Mouse (Mus musculus) ovary, postnatal 14 days (tissue): Measurements from ENCODE around the gene Grcc10.
A peak's percentile ranks its signal among the peaks of the same experiment; 100 is the strongest.

Experiments used
- DNase-seq: peaks from one replicate; pipeline ENCODE4 v3.0.0; 2022; ENCODE audit warnings: low spot score

The Grcc10 gene

DNA sequence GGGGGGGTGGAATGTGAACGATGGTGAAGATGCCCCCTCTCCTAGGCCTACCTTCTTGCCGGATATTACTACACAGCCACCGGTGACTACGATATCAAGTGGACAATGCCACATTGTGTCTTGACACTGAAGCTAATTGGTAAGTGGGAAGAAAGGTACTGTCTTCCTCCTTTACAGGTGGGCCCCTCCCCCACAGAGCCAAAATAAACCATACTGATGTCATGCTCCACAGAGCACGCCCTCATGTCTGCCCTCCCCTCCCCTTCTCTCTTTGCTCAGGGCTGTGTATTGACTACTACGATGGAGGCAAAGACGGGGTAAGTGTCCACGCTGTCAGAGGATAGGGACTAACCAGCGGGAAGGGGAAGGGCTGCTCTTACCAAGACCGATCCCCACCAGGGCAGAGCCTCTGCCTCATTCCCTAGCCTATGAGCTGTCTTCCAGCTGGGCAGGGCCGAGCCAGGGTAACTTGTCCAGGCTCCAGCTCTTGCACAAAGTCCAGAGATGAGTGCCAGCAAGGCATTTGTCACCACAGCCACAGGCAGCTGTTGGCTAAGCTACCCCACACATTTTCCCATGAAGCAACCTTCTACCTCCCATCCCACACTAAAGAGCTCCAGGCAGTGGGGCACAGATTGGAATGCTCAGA, 41.1 kb downstream of the Grcc10 start:
- peak; percentile 32 for DNase-seq

DNA sequence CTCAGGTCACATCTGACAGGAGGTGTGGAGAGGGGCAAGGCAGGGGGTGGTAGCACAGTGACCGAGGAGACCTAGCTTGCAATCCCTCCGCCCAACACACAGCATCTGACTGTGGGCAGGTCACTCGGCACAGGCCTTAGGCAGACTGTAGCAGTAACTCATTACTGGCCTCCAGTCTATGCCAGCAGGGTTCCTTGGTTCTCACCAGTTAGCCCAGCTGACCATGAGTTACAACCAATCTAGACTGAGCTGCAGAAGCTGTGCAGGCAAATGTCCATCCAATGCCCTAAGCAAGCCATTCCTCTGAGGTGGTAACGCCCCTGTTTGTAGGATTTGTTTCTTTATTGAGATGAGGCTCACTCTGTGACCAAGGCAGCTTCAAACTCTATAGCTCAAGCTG, 41.8 kb downstream of the Grcc10 start:
- DNase-seq = no peak

DNA sequence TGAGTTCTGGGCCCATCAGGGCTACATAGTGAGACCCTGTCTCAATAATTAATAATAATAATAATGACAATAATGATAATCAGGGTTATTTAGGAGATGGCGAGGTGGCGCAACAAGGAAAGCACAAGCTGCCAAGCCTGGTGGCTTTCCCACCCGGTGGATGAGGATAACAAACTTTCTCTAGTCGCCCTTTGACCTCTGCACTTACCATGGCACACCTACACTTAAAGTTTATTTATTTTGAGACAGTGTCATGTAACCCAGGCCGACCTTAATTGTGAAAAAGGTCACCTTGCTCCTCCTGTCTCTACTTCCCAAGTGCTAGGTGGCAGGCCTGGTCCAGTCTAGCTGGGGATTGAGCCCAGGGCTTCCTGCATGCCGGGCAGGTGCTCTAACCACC, 42.4 kb downstream of the Grcc10 start:
- DNase-seq = no peak

DNA sequence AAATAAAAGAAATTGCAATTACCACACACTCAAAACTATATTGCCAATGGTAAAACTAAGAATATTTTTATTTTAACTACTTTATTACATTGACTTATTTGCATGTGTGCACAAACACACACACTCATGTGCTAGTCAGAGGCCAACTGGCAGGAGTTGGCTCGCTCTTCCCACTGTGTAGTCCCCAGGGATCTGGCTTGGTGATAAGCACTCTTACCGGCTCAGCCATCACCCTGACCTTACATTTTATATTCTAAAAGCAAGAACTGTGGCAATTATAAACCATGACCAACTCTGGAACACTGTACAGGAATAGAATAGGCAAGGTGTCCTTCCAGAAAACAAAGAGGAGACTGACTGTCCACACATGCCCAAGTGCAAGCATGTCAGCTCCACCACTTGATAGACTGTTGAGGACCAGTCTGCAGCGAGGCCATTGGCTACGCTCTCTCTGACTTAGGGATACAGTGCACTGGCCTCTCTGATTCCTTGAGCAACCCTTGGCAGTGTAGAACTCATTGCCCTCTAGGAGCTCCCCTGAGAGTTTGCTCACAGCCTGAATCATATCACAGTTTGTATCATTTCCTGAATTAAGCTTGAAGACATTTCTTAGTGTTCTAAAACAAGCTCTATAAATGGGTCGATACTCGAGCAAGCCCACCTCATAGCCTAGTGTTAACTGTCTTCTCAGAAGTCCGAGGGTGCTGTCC, 44.6 kb downstream of the Grcc10 start:
- no peak for DNase-seq

DNA sequence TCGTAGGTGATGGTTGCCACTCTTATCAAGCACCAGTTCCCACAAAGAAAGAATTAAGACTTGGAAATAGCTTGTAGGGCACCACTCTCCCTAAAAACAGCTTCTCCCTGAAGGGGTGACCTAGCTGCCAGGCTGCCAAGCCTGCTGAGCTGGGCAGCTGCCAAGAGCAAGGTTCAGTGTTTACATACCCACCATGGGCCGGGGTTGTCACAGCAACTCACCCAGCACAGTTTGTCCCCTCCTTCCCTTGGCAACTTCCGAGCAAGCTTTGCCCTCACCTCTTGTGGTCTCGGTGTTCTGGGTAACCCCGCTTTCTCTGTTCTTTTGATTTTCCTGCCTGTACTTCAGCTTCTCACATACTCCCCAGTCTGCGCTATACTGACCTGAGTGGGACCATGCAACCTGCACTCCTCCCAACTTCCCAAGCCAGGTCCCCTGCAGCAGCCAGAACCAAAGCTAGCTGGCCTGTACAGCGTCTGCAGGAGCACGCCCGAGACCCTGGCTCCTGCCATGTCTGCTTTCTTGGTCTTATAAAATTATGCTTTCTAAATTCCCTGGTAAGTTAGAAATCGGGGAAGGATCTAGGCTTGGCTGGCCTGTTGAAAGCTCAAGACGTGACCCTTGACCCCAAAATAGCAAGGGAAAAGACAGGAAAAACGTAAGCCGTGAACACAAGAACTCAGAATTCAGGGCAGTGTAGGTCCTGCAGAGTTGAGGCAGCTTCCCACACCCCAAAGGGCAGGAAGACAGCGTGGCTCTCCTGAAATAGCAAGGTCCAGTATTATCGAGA, 46.8 kb downstream of the Grcc10 start:
- DNase-seq = no peak

DNA sequence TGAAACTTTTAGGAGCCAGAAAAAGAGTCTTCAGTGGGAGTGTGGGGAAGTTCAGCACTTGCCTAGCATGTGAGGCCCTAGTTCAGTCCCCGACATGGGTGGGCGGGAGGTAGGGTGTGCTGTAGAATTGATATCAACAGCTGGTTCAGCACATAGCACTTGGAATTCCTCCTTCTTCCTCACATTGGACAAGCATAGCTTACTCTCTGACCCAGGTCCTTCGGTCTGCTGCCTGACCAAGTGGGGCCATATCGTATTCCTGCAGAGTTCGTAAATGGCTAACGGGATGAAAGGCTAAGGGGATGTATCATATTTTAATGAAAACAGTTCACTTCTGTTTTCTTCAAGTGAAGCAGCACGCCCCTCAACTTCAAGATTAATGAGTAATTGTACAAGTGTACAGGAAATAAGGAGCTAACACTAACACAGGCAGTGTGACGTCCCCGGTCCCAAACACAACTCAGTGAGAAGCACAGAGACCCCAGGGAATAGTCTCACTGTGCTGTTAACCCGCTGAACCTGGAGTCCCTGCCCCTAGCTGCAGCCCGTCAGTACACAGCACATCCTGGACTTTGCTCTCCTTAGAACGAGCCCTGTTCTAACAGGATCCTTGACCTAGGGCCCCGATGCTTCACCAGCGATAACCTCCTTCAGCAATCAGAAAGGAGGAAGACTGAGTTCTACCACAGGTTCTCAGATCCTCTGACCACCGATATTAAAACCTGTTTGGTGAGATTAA, 47.8 kb downstream of the Grcc10 start:
- no peak for DNase-seq

DNA sequence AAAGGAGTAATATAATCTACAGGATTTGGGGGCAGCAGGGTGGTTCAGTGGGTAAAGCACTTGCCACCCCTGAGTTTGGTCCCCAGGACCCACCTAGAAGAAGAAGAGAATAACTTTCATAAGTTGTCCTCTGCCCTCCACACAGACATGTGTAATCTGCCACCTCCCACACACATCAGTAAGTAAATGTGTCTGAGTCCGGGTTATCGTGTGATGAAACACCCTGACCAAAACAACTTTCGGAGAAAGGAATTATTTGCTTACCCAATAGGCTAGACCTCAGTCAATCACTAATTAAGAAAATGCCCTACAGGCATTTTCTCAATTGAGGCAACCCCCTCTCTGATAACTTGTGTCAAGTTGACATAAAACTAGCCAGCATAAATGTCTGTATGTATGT, 50.7 kb downstream of the Grcc10 start:
- DNase-seq = no peak
